Mouse (Mus musculus): ENCODE measurements around the gene Tfeb. TPM values are rescaled to one million over a fixed set of nuclear protein-coding genes. Genes with fewer than 3 reads are reported as not detected.

Tfeb gene
- polyA plus RNA-seq, 1 experiment from 2014 or later = 2.9 TPM

- peaks cover 30% of the 10 kb centered on the region for H3K36me3 ChIP-seq (replicated peaks)
- peaks cover 42% of the 10 kb centered on the region for H3K27me3 ChIP-seq (replicated peaks; ENCODE audit: low read depth, poor library complexity, severe bottlenecking)
- peak; percentile 92 for DNase-seq (ENCODE audit: low spot score)
- WGBS = under 1% methylated on average over 44 of the region's 45 CpGs
- H3K9me3 ChIP-seq = no peaks in the 10 kb centered on the region
- H3K27ac ChIP-seq (replicated peaks) = peak overlapping the region; percentile 95
- peaks cover 76% of the 10 kb centered on the region for H3K4me1 ChIP-seq
- peak overlapping the region; percentile 91 for H3K4me3 ChIP-seq
These were observed 96.3 kb downstream of the Tfeb start for GRCm38 (mm10) chr17:47833029-47833627.

- DNase-seq (ENCODE audit: low spot score) = peak; percentile 61
- Histone ChIP-seq H3K4me1 (peaks cover 72% of the 10 kb centered on the region), H3K27ac (replicated peaks) (peak overlapping the region; percentile 95), H3K4me3 (peak overlapping the region; percentile 91), H3K27me3 (replicated peaks; ENCODE audit: low read depth, poor library complexity, severe bottlenecking) (peaks cover 42% of the 10 kb centered on the region), H3K36me3 (replicated peaks) (peaks cover 23% of the 10 kb centered on the region), H3K9me3 (no peaks in the 10 kb centered on the region)
- 1% methylated on average over 45 of the region's 45 CpGs for WGBS
These were observed 97.0 kb downstream of the Tfeb start for GRCm38 (mm10) chr17:47833628-47834481.

GRCm38 (mm10) chr17:47834482-47834767 is 97.6 kb downstream of the Tfeb start, which contains the start of gene Mdfi:
Mdfi (minus strand) TSS chr17:47834691.
- peak within 1 kb of the TSS; percentile 95 for H3K27ac ChIP-seq (replicated peaks)
- peak; percentile 54 for DNase-seq (ENCODE audit: low spot score)
- H3K4me1 ChIP-seq = peaks cover 67% of the 10 kb centered on the region

GRCm38 (mm10) chr17:47837808-47838207 is 101.0 kb downstream of the Tfeb start:
- H3K9me3 ChIP-seq = no peaks in the 10 kb centered on the region
- H3K36me3 ChIP-seq (replicated peaks) = no peaks in the 10 kb centered on the region
- WGBS = 52% methylated on average over 6 of the region's 6 CpGs
- H3K27me3 ChIP-seq (replicated peaks; ENCODE audit: low read depth, poor library complexity, severe bottlenecking) = peaks cover 37% of the 10 kb centered on the region
- peak; percentile 31 for DNase-seq (ENCODE audit: low spot score)
- H3K4me1 ChIP-seq = peaks cover 39% of the 10 kb centered on the region
- no peak overlapping the region for H3K4me3 ChIP-seq
- 0 out of 2 replicates have a peak overlapping the region, but pooled peaks have one; percentile 31 for H3K27ac ChIP-seq (replicated peaks)

More at GRCm38 (mm10) chr17:47834482-47834767, 97.6 kb downstream of the Tfeb start, which contains the start of gene Mdfi:
- Histone ChIP-seq H3K27me3 (replicated peaks; ENCODE audit: low read depth, poor library complexity, severe bottlenecking) (peaks cover 42% of the 10 kb centered on the region), H3K9me3 (no peaks in the 10 kb centered on the region), H3K36me3 (replicated peaks) (peaks cover 17% of the 10 kb centered on the region), H3K4me3 (peak within 1 kb of the TSS; percentile 91)
- WGBS = 3% methylated on average over 18 of the region's 18 CpGs

- Histone ChIP-seq H3K4me1 (peaks cover 18% of the 10 kb centered on the region), H3K9me3 (peaks cover 4% of the 10 kb centered on the region; the same call in 1 of the 2 replicates), H3K27me3 (replicated peaks; ENCODE audit: low read depth, poor library complexity, severe bottlenecking) (0 out of 2 replicates have a peak, but pooled peaks cover 3% of the 10 kb centered on the region), H3K4me3 (no peak overlapping the region), H3K36me3 (replicated peaks) (no peaks in the 10 kb centered on the region), H3K27ac (replicated peaks) (no peak overlapping the region)
- 85% methylated on average over 8 of the region's 8 CpGs for WGBS
- DNase-seq (ENCODE audit: low spot score) = no peak
These were observed 104.7 kb downstream of the Tfeb start for GRCm38 (mm10) chr17:47841521-47841920.

Other genes starting within 250 kb of the Tfeb start
- gene Taf8, start 234.7 kb upstream of the Tfeb start, polyA plus RNA-seq (2016; fragmentation: Nextera tagmentation; extraction: Ambion mirVana) = 32.0 and 35.3 TPM in 2 replicates
- gene Ccnd3, start 232.0 kb upstream of the Tfeb start, polyA plus RNA-seq (2016; fragmentation: Nextera tagmentation; extraction: Ambion mirVana) = 325 and 335 TPM in 2 replicates
- gene Bysl, start 125.5 kb upstream of the Tfeb start, polyA plus RNA-seq (2016; fragmentation: Nextera tagmentation; extraction: Ambion mirVana) = 43.8 and 44.7 TPM in 2 replicates
- gene Med20, start 125.4 kb upstream of the Tfeb start, polyA plus RNA-seq (2016; fragmentation: Nextera tagmentation; extraction: Ambion mirVana) = 46.7 and 48.9 TPM in 2 replicates
- gene Gm20517, start 125.4 kb upstream of the Tfeb start, polyA plus RNA-seq (2016; fragmentation: Nextera tagmentation; extraction: Ambion mirVana) = 1.6 and 2.4 TPM in 2 replicates
- gene Usp49, start 106.3 kb upstream of the Tfeb start, polyA plus RNA-seq (2016; fragmentation: Nextera tagmentation; extraction: Ambion mirVana) = 4.1 and 5.4 TPM in 2 replicates
- 378 and 379 TPM in 2 replicates for gene Tomm6, start 48.6 kb upstream of the Tfeb start, polyA plus RNA-seq (2016; fragmentation: Nextera tagmentation; extraction: Ambion mirVana)
- 7.3 and 8.3 TPM in 2 replicates for gene Frs3, start 48.0 kb upstream of the Tfeb start, polyA plus RNA-seq (2016; fragmentation: Nextera tagmentation; extraction: Ambion mirVana)
- 0.21 and 0.24 TPM in 2 replicates for gene Gm21981, start 42.6 kb upstream of the Tfeb start, polyA plus RNA-seq (2016; fragmentation: Nextera tagmentation; extraction: Ambion mirVana)
- gene Prickle4, start 42.3 kb upstream of the Tfeb start, polyA plus RNA-seq (2016; fragmentation: Nextera tagmentation; extraction: Ambion mirVana) = 0.35 TPM in 1 of 2 replicates, not detected in the other
- gene Pgc, start 10.2 kb upstream of the Tfeb start, polyA plus RNA-seq (2016; fragmentation: Nextera tagmentation; extraction: Ambion mirVana) = 0.10 TPM in 1 of 2 replicates, not detected in the other
- 21.0 and 25.1 TPM in 2 replicates for gene Mdfi, start 97.7 kb downstream of the Tfeb start, polyA plus RNA-seq (2016; fragmentation: Nextera tagmentation; extraction: Ambion mirVana)
- gene Foxp4, start 187.6 kb downstream of the Tfeb start, polyA plus RNA-seq (2016; fragmentation: Nextera tagmentation; extraction: Ambion mirVana) = 26.9 and 28.1 TPM in 2 replicates

Data from embryonic facial prominence, embryonic 10.5 days (tissue).